ENCODE assay signal across 10 mouse cellular contexts in genomic region chr12:32380457-32380856, GRCm38 (mm10). TPM values are rescaled to one million over a fixed set of nuclear protein-coding genes. Genes with fewer than 3 reads are reported as not detected.
A peak's percentile ranks its signal among the peaks of the same experiment; 100 is the strongest.
DNase-seq lines count a peak whose midpoint lies in the region; ATAC-seq lines count a peak whose summit lies in the region.
"Had no signal": no experiment of that assay in that cellular context is flagged by ENCODE, and none has a peak within 500 bp of the region (broad histone marks: within the 10 kb centered on the region; RNA-seq: fewer than 3 reads in every experiment).

No protein-coding gene starts in this region.

- WGBS in lung, embryonic 16.5 days = 65% methylated on average over 3 of the region's 3 CpGs
- WGBS in forebrain, embryonic 10.5 days = 78% methylated on average over 3 of the region's 3 CpGs
- 82% methylated on average over 3 of the region's 3 CpGs for WGBS in limb, embryonic 12.5 days
- WGBS in stomach, embryonic 14.5 days = 69% methylated on average over 3 of the region's 3 CpGs

- no peaks in the 10 kb centered on the region for H3K27me3 ChIP-seq in lung, embryonic 16.5 days (ENCODE audit: control insufficient read depth, insufficient read depth, low read depth, low read length)
- H3K27me3 ChIP-seq in forebrain, embryonic 10.5 days (ENCODE audit: poor library complexity, severe bottlenecking) = no peaks in the 10 kb centered on the region
- H3K27me3 ChIP-seq in limb, embryonic 12.5 days = no peaks in the 10 kb centered on the region
- H3K27me3 ChIP-seq in stomach, embryonic 14.5 days (ENCODE audit: control insufficient read depth, insufficient read depth, low read length) = no peaks in the 10 kb centered on the region

- no peak for ATAC-seq in lung, embryonic 16.5 days (ENCODE audit: low read depth)
- ATAC-seq in limb, embryonic 12.5 days (ENCODE audit: insufficient number of reproducible peaks, insufficient read depth, low FRiP score, low TSS enrichment, low read depth) = no peak
- no peak for ATAC-seq in stomach, embryonic 14.5 days (ENCODE audit: insufficient number of reproducible peaks, insufficient read depth, low FRiP score, low read depth)
- ATAC-seq: activated CD4-positive, CD25-positive, alpha-beta regulatory T cell, adult 4 months had no signal

- H3K4me1 ChIP-seq in lung, embryonic 16.5 days (replicated peaks; ENCODE audit: control insufficient read depth, insufficient read depth, low read length) = peaks cover 7% of the 10 kb centered on the region
- H3K4me1 ChIP-seq in forebrain, embryonic 10.5 days = peaks cover 19% of the 10 kb centered on the region
- peaks cover 9% of the 10 kb centered on the region for H3K4me1 ChIP-seq in limb, embryonic 12.5 days (replicated peaks)
- H3K4me1 ChIP-seq in stomach, embryonic 14.5 days (ENCODE audit: control insufficient read depth, insufficient read depth, low read length) = peaks cover 14% of the 10 kb centered on the region; the same call in 1 of the 2 replicates

- no peak overlapping the region for H3K9ac ChIP-seq in lung, embryonic 16.5 days (ENCODE audit: low read length)
- H3K9ac ChIP-seq in limb, embryonic 12.5 days (replicated peaks) = no peak overlapping the region
- no peak overlapping the region for H3K9ac ChIP-seq in stomach, embryonic 14.5 days (replicated peaks; ENCODE audit: low read depth, low read length)

- no peak overlapping the region for H3K27ac ChIP-seq in lung, embryonic 16.5 days (ENCODE audit: low read length)
- no peak overlapping the region for H3K27ac ChIP-seq in forebrain, embryonic 10.5 days
- no peak overlapping the region for H3K27ac ChIP-seq in limb, embryonic 12.5 days
- no peak overlapping the region for H3K27ac ChIP-seq in stomach, embryonic 14.5 days (ENCODE audit: low read length)

- H3K36me3 ChIP-seq in lung, embryonic 16.5 days (ENCODE audit: control insufficient read depth, insufficient read depth, low read length) = no peaks in the 10 kb centered on the region
- peaks cover 4% of the 10 kb centered on the region for H3K36me3 ChIP-seq in forebrain, embryonic 10.5 days (replicated peaks)
- no peaks in the 10 kb centered on the region; the same call in 1 of the 2 replicates for H3K36me3 ChIP-seq in limb, embryonic 12.5 days
- H3K36me3 ChIP-seq in stomach, embryonic 14.5 days (ENCODE audit: control insufficient read depth, insufficient read depth, low read length) = no peaks in the 10 kb centered on the region

- no peak for DNase-seq in lung, postnatal 25 days (ENCODE audit: low spot score)
- DNase-seq in forebrain, embryonic 10.5 days (ENCODE audit: extremely low spot score, low spot score) = no peak
- no peak for DNase-seq in thymus, postnatal 36 days
- DNase-seq in layer of hippocampus, postnatal 36 days = no peak
- no peak for DNase-seq in kidney, adult 8-10 months
- DNase-seq: thymus, postnatal 14 days had no signal

- peak overlapping the region; percentile 25 for H3K4me3 ChIP-seq in lung, embryonic 16.5 days (ENCODE audit: low read length)
- H3K4me3 ChIP-seq in forebrain, embryonic 10.5 days = peak overlapping the region; percentile 82
- H3K4me3 ChIP-seq in limb, embryonic 12.5 days (replicated peaks) = peak overlapping the region; percentile 24
- peak overlapping the region; percentile 75 for H3K4me3 ChIP-seq in stomach, embryonic 14.5 days (ENCODE audit: low read depth, low read length)

- H3K9me3 ChIP-seq in lung, embryonic 16.5 days (ENCODE audit: control insufficient read depth, low read length) = no peaks in the 10 kb centered on the region
- no peaks in the 10 kb centered on the region for H3K9me3 ChIP-seq in forebrain, embryonic 10.5 days
- no peaks in the 10 kb centered on the region for H3K9me3 ChIP-seq in limb, embryonic 12.5 days
- no peaks in the 10 kb centered on the region for H3K9me3 ChIP-seq in stomach, embryonic 14.5 days (ENCODE audit: control insufficient read depth, low read depth, low read length)

- H3K4me2 ChIP-seq in lung, embryonic 16.5 days (ENCODE audit: low read depth, low read length) = peak overlapping the region; percentile 67
- H3K4me2 ChIP-seq in limb, embryonic 12.5 days = peak overlapping the region; percentile 73
- H3K4me2 ChIP-seq in stomach, embryonic 14.5 days (replicated peaks; ENCODE audit: low read depth, low read length) = peak overlapping the region; percentile 71

RNA-seq across cellular contexts. Expression of gene Ccdc71l, which starts 2.0 kb away (rescaled TPM):
- 1.6 TPM in 2 replicates for polyA plus RNA-seq in lung, embryonic 16.5 days (2015; fragmentation: Nextera tagmentation; extraction: Ambion mirVana)
- 1.5 and 1.9 TPM in 2 replicates for polyA plus RNA-seq in forebrain, embryonic 10.5 days (2016; fragmentation: Nextera tagmentation; extraction: Ambion mirVana)
- polyA plus RNA-seq in limb, embryonic 12.5 days (2016; fragmentation: Nextera tagmentation; extraction: Ambion mirVana) = 5.2 and 6.8 TPM in 2 replicates
- 4.0 and 4.3 TPM in 2 replicates for polyA plus RNA-seq in stomach, embryonic 14.5 days (2014; fragmentation: Nextera tagmentation; extraction: Ambion mirVana)
- 10 to 100 TPM; 36.8 to 37.4 TPM for total RNA-seq in layer of hippocampus, postnatal 36 days (2021)

Comparison
In these comparisons a context has a peak if more than half of its experiments do, and no peak if none do; other contexts are left out.
1. H3K4me3 ChIP-seq: peak in every context shown above with its lines; median percentile 82 in forebrain, embryonic 10.5 days; 75 in stomach, embryonic 14.5 days; 25 in lung, embryonic 16.5 days; 24 in limb, embryonic 12.5 days.